Mouse (Mus musculus): ENCODE data around the gene Pex5l. TPM values are rescaled to one million over a fixed set of nuclear protein-coding genes. Genes with fewer than 3 reads are reported as not detected.

Pex5l gene
- total and polyA plus RNA-seq, 3 experiments, result 0.08 to 0.44 (median 0.44) TPM

DNA sequence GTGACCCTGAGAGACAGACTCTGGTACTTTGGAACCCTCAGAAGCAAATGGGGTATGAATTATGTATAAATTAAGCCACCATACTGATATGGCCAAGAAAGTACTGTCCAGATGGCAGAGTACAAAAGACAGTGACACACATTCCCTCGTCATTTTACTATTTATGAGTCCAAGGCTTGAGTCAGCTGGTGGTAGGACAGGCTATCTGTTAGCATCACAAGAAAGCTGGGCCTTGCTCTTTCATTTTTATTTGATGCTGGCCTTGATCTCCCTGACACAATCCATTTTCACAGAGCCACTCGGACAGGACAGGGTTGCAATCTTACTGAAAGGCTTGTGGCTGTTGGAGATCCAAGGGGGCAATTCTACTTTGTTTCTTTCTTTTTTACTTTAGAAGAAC, 67.4 kb downstream of the Pex5l start:
- Histone ChIP-seq H3K4me1 (ENCODE audit: control insufficient read depth in 1 of 2, insufficient read depth in 2 of 2) (peaks cover 0 to 15% of the 10 kb centered on the region in 2 experiments; a peak in 2 of 4 replicates), H3K9me3 (replicated peaks; ENCODE audit: low read length) (no peaks in the 10 kb centered on the region), H3K27me3 (replicated peaks) (no peaks in the 10 kb centered on the region), H3K79me2 (replicated peaks; ENCODE audit: control insufficient read depth, extremely low read depth, insufficient read depth, poor library complexity, severe bottlenecking) (no peaks in the 10 kb centered on the region), H3K4me2 (ENCODE audit: insufficient read depth, low read depth, poor library complexity, severe bottlenecking) (no peak overlapping the region), H3K36me3 (replicated peaks in 1 of 2; ENCODE audit: control insufficient read depth in 1 of 2, insufficient read depth in 1 of 2, low read length in 1 of 2) (no peaks in the 10 kb centered on the region), H3K27ac (ENCODE audit: insufficient read depth, low read depth) (no peak overlapping the region), H3K4me3 (replicated peaks in 1 of 3; ENCODE audit: low read depth in 2 of 3, low read length in 2 of 3, poor library complexity in 1 of 3) (no peak overlapping the region), H3K9ac (ENCODE audit: insufficient read depth, low read depth) (no peak overlapping the region)
- in situ Hi-C loops (cut with MboI; ENCODE audit: low pct_ligation_motif_present, low pct_unique_long_range_greater_than_20kb, low sequenced_read_pairs) (no loop called here), dilution Hi-C loops (cut with MboI; ENCODE audit: extremely low pct_ligation_motif_present, extremely low pct_unique_long_range_greater_than_20kb, low sequenced_read_pairs) (no loop called here)
- TF ChIP-seq NELFE (IDR thresholded peaks at IDR 0.05; ENCODE audit: low read depth, low read length) (no peak), CHD1 (IDR thresholded peaks at IDR 0.05; ENCODE audit: low read depth, low read length) (no peak), GABPA (IDR thresholded peaks at IDR 0.05; ENCODE audit: insufficient replicate concordance, low read depth, low read length) (no peak), RCOR1 (conservative IDR thresholded peaks at IDR 0.05; ENCODE audit: low read depth, low read length) (no peak), HCFC1 (IDR thresholded peaks at IDR 0.05; ENCODE audit: low read depth, low read length) (no peak), MAFK (IDR thresholded peaks at IDR 0.05; ENCODE audit: insufficient replicate concordance, low read length) (no peak), UBTF (IDR thresholded peaks at IDR 0.05; ENCODE audit: low read depth, low read length) (no peak), IRF4 (IDR thresholded peaks at IDR 0.05; ENCODE audit: low read depth, low read length) (no peak), TCF12 (IDR thresholded peaks at IDR 0.05; ENCODE audit: low read depth, low read length) (no peak), ZNF384 (IDR thresholded peaks at IDR 0.05; ENCODE audit: low read depth, low read length) (no peak), E2F4 (IDR thresholded peaks at IDR 0.05; ENCODE audit: insufficient replicate concordance, low read depth, low read length) (no peak), POLR2AphosphoS2 (IDR thresholded peaks at IDR 0.05; ENCODE audit: low read depth, low read length) (no peak), ZC3H11A (IDR thresholded peaks at IDR 0.05; ENCODE audit: low read depth, low read length) (no peak), ZMIZ1 (IDR thresholded peaks at IDR 0.05; ENCODE audit: low read depth, low read length) (no peak), JUN (IDR thresholded peaks at IDR 0.05; ENCODE audit: insufficient read depth, low read depth, low read length) (no peak), USF2 (conservative IDR thresholded peaks at IDR 0.05; ENCODE audit: low read depth, low read length) (no peak), KAT2A (IDR thresholded peaks at IDR 0.05; ENCODE audit: insufficient replicate concordance, low read length) (no peak)
- DNase-seq (ENCODE audit: extremely low read depth), result no peak

GRCm38 (mm10) chr3:33074266-33074981, 68.6 kb downstream of the Pex5l start:
- dilution Hi-C loops (cut with MboI; ENCODE audit: extremely low pct_ligation_motif_present, extremely low pct_unique_long_range_greater_than_20kb, low sequenced_read_pairs), result no loop called here
- H3K4me2 ChIP-seq (ENCODE audit: insufficient read depth, low read depth, poor library complexity, severe bottlenecking), result no peak overlapping the region
- H3K4me1 ChIP-seq (ENCODE audit: control insufficient read depth in 1 of 2, insufficient read depth in 2 of 2), result peaks cover 0 to 15% of the 10 kb centered on the region in 2 experiments; a peak in 2 of 4 replicates
- H3K27me3 ChIP-seq (replicated peaks), result no peaks in the 10 kb centered on the region
- in situ Hi-C loops (cut with MboI; ENCODE audit: low pct_ligation_motif_present, low pct_unique_long_range_greater_than_20kb, low sequenced_read_pairs), result no loop called here
- H3K36me3 ChIP-seq (replicated peaks in 1 of 2; ENCODE audit: control insufficient read depth in 1 of 2, insufficient read depth in 1 of 2, low read length in 1 of 2), result no peaks in the 10 kb centered on the region
- no peaks in the 10 kb centered on the region for H3K9me3 ChIP-seq (replicated peaks; ENCODE audit: low read length)
- no peak overlapping the region for H3K9ac ChIP-seq (ENCODE audit: insufficient read depth, low read depth)
- no peak overlapping the region for H3K27ac ChIP-seq (ENCODE audit: insufficient read depth, low read depth)
- no peaks in the 10 kb centered on the region for H3K79me2 ChIP-seq (replicated peaks; ENCODE audit: control insufficient read depth, extremely low read depth, insufficient read depth, poor library complexity, severe bottlenecking)
- TF ChIP-seq ELF1 (IDR thresholded peaks at IDR 0.05; ENCODE audit: low read depth, low read length) (no peak), NELFE (IDR thresholded peaks at IDR 0.05; ENCODE audit: low read depth, low read length) (no peak), USF1 (IDR thresholded peaks at IDR 0.05; ENCODE audit: low read depth, low read length) (no peak), PAX5 (IDR thresholded peaks at IDR 0.05; ENCODE audit: low read length) (no peak), KAT2A (IDR thresholded peaks at IDR 0.05; ENCODE audit: insufficient replicate concordance, low read length) (no peak), JUND (conservative IDR thresholded peaks at IDR 0.05; ENCODE audit: low read depth, low read length) (no peak), TBP (conservative IDR thresholded peaks at IDR 0.05; ENCODE audit: low read depth, low read length) (no peak), IRF4 (IDR thresholded peaks at IDR 0.05; ENCODE audit: low read depth, low read length) (no peak), ETS1 (conservative IDR thresholded peaks at IDR 0.05; ENCODE audit: low read depth, low read length) (no peak), ZMIZ1 (IDR thresholded peaks at IDR 0.05; ENCODE audit: low read depth, low read length) (no peak)
- H3K4me3 ChIP-seq (replicated peaks in 1 of 3; ENCODE audit: low read depth in 2 of 3, low read length in 2 of 3, poor library complexity in 1 of 3), result no peak overlapping the region
- DNase-seq (ENCODE audit: extremely low read depth), result no peak

Data from CH12.LX (cell line).